ENCODE assay signal across 16 mouse cellular contexts in genomic region chr13:18164182-18164581, GRCm38 (mm10).
"Had no signal": no experiment of that assay in that cellular context is flagged by ENCODE, and none has a peak within 500 bp of the region (broad histone marks: within the 10 kb centered on the region; RNA-seq: fewer than 3 reads in every experiment).

No protein-coding gene starts in this region.

- H3K9ac ChIP-seq: neural tube, embryonic 13.5 days; neural tube, embryonic 15.5 days; stomach, embryonic 15.5 days had no signal

- H3K27ac ChIP-seq: neural tube, embryonic 13.5 days; neural tube, embryonic 15.5 days; stomach, embryonic 15.5 days; stomach, postnatal 0 days had no signal

- H3K4me3 ChIP-seq: neural tube, embryonic 13.5 days; neural tube, embryonic 15.5 days; stomach, embryonic 15.5 days had no signal

- H3K9me3 ChIP-seq: neural tube, embryonic 13.5 days; neural tube, embryonic 15.5 days; stomach, embryonic 15.5 days had no signal

- H3K27me3 ChIP-seq: neural tube, embryonic 13.5 days; neural tube, embryonic 15.5 days; stomach, embryonic 15.5 days had no signal

- H3K4me1 ChIP-seq: neural tube, embryonic 13.5 days; stomach, embryonic 15.5 days had no signal

- DNase-seq: retina, postnatal 1 day; right cerebral cortex, adult 18-20 months; right cerebral cortex, postnatal 14 days; right cerebral cortex, postnatal 25 days; right cerebral cortex, postnatal 4 days; spleen, adult 18-20 months; thymus, adult 18-20 months; thymus, adult 2 months; thymus, postnatal 14 days; thymus, postnatal 25 days; thymus, postnatal 36 days; thymus, postnatal 4 days had no signal

- H3K36me3 ChIP-seq: neural tube, embryonic 13.5 days; neural tube, embryonic 15.5 days; stomach, embryonic 15.5 days had no signal

- H3K4me2 ChIP-seq: neural tube, embryonic 13.5 days; neural tube, embryonic 15.5 days; stomach, embryonic 15.5 days had no signal
